In genomic region chr8:69876097-69876496, GRCm38 (mm10) we compare ENCODE assay signal across 17 mouse cellular contexts. TPM values are rescaled to one million over a fixed set of nuclear protein-coding genes. Genes with fewer than 3 reads are reported as not detected.
"Had no signal": no experiment of that assay in that cellular context is flagged by ENCODE, and none has a peak within 500 bp of the region (broad histone marks: within the 10 kb centered on the region; RNA-seq: fewer than 3 reads in every experiment).

No protein-coding gene starts in this region.

- H3K4me1 ChIP-seq: liver, embryonic 13.5 days had no signal

- H3K4me2 ChIP-seq: limb, embryonic 15.5 days; liver, embryonic 13.5 days; lung, embryonic 15.5 days; midbrain, embryonic 11.5 days; midbrain, embryonic 15.5 days; neural tube, embryonic 13.5 days; stomach, embryonic 15.5 days had no signal

- H3K36me3 ChIP-seq: limb, embryonic 15.5 days; liver, embryonic 13.5 days; lung, embryonic 15.5 days; midbrain, embryonic 15.5 days; stomach, embryonic 15.5 days had no signal

- H3K9ac ChIP-seq: limb, embryonic 15.5 days; liver, embryonic 13.5 days; liver, postnatal 0 days; lung, embryonic 15.5 days; midbrain, embryonic 15.5 days; neural tube, embryonic 13.5 days; stomach, embryonic 15.5 days had no signal

- H3K27ac ChIP-seq: layer of hippocampus, adult 2 months; limb, embryonic 15.5 days; liver, embryonic 13.5 days; lung, embryonic 15.5 days; macrophage; midbrain, embryonic 15.5 days; neural tube, embryonic 13.5 days; stomach, embryonic 15.5 days had no signal

- DNase-seq: kidney, postnatal 10 days; kidney, postnatal 4 days; liver, embryonic 13.5 days; liver, postnatal 0 days; lung, postnatal 14 days; right cerebral cortex, postnatal 14 days; thymus, adult 2 months; thymus, postnatal 25 days had no signal

- ATAC-seq: liver, postnatal 0 days; midbrain, embryonic 15.5 days had no signal

- H3K4me3 ChIP-seq: layer of hippocampus, adult 2 months; limb, embryonic 15.5 days; liver, embryonic 13.5 days; lung, embryonic 15.5 days; megakaryocyte, embryonic 14.5 days; midbrain, embryonic 15.5 days; neural tube, embryonic 13.5 days; stomach, embryonic 15.5 days had no signal

- H3K9me3 ChIP-seq: limb, embryonic 15.5 days; liver, embryonic 13.5 days; lung, embryonic 15.5 days; midbrain, embryonic 15.5 days; neural tube, embryonic 13.5 days; stomach, embryonic 15.5 days had no signal

RNA-seq across cellular contexts. Expression of gene Cilp2, which starts 11.4 kb away (rescaled TPM):
- polyA plus RNA-seq: macrophage had no signal

RNA-seq across cellular contexts. Expression of gene Yjefn3, which starts 26.4 kb away (rescaled TPM):
- polyA plus RNA-seq: macrophage had no signal
